In genomic region chr4:110494371-110494770, GRCm38 (mm10) we compare ENCODE assay signal across 9 mouse cellular contexts.
DNase-seq lines count a peak whose midpoint lies in the region; ATAC-seq and TF ChIP-seq lines count a peak whose summit lies in the region.
"Had no signal": no experiment of that assay in that cellular context is flagged by ENCODE, and none has a peak within 500 bp of the region (broad histone marks: within the 10 kb centered on the region; RNA-seq: fewer than 3 reads in every experiment).

No protein-coding gene starts in this region.

- no peak for DNase-seq in hindbrain, postnatal 0 days (ENCODE audit: low spot score)
- peak; percentile 49 for DNase-seq in thymus, postnatal 4 days
- no peak for DNase-seq in thymus, adult 18-20 months
- DNase-seq in embryonic facial prominence, embryonic 11.5 days (ENCODE audit: low spot score) = peak; percentile 5
- DNase-seq in c-Kit-positive CD71-positive TER-119-positive erythroid progenitor cells, embryonic 14.5 days (ENCODE audit: low spot score) = no peak

- no peaks in the 10 kb centered on the region for H3K4me1 ChIP-seq in hindbrain, postnatal 0 days (ENCODE audit: insufficient read depth, low read length)
- H3K4me1 ChIP-seq in hindbrain, embryonic 13.5 days (replicated peaks) = no peaks in the 10 kb centered on the region
- no peaks in the 10 kb centered on the region for H3K4me1 ChIP-seq in embryonic facial prominence, embryonic 11.5 days (ENCODE audit: control insufficient read depth, insufficient read depth, low read length)
- H3K4me1 ChIP-seq: heart, embryonic 15.5 days; megakaryocyte, embryonic 14.5 days had no signal

- no peak overlapping the region for H3K4me3 ChIP-seq in hindbrain, postnatal 0 days (ENCODE audit: low read length)
- no peak overlapping the region for H3K4me3 ChIP-seq in hindbrain, embryonic 13.5 days
- no peak overlapping the region for H3K4me3 ChIP-seq in embryonic facial prominence, embryonic 11.5 days (ENCODE audit: low read depth, low read length)
- H3K4me3 ChIP-seq: heart, embryonic 15.5 days; megakaryocyte, embryonic 14.5 days had no signal

- H3K4me2 ChIP-seq in hindbrain, postnatal 0 days (ENCODE audit: low read depth, low read length) = no peak overlapping the region
- no peak overlapping the region for H3K4me2 ChIP-seq in hindbrain, embryonic 13.5 days
- H3K4me2 ChIP-seq in embryonic facial prominence, embryonic 11.5 days (ENCODE audit: low read depth, low read length) = no peak overlapping the region
- H3K4me2 ChIP-seq: heart, embryonic 15.5 days had no signal

- no peaks in the 10 kb centered on the region for H3K27me3 ChIP-seq in hindbrain, postnatal 0 days (ENCODE audit: insufficient read depth, low read length)
- H3K27me3 ChIP-seq in hindbrain, embryonic 13.5 days = no peaks in the 10 kb centered on the region
- no peaks in the 10 kb centered on the region for H3K27me3 ChIP-seq in embryonic facial prominence, embryonic 11.5 days (ENCODE audit: control insufficient read depth, insufficient read depth, low read length)
- H3K27me3 ChIP-seq: heart, embryonic 15.5 days; megakaryocyte, embryonic 14.5 days had no signal

- WGBS in hindbrain, postnatal 0 days = 55% methylated on average over 1 of the region's 1 CpGs
- WGBS in hindbrain, embryonic 13.5 days = 63% methylated on average over 1 of the region's 1 CpGs
- 62% methylated on average over 1 of the region's 1 CpGs for WGBS in embryonic facial prominence, embryonic 11.5 days

- no peaks in the 10 kb centered on the region for H3K36me3 ChIP-seq in hindbrain, postnatal 0 days (ENCODE audit: insufficient read depth, low read length)
- H3K36me3 ChIP-seq in hindbrain, embryonic 13.5 days = no peaks in the 10 kb centered on the region
- H3K36me3 ChIP-seq in embryonic facial prominence, embryonic 11.5 days (replicated peaks; ENCODE audit: control insufficient read depth, insufficient read depth, low read depth, low read length) = no peaks in the 10 kb centered on the region
- H3K36me3 ChIP-seq: heart, embryonic 15.5 days had no signal

- no peak overlapping the region for H3K9ac ChIP-seq in hindbrain, postnatal 0 days (replicated peaks; ENCODE audit: low read length)
- H3K9ac ChIP-seq in hindbrain, embryonic 13.5 days = no peak overlapping the region
- no peak overlapping the region for H3K9ac ChIP-seq in embryonic facial prominence, embryonic 11.5 days (replicated peaks; ENCODE audit: low read length)
- H3K9ac ChIP-seq: heart, embryonic 15.5 days had no signal

- H3K9me3 ChIP-seq in hindbrain, postnatal 0 days (ENCODE audit: low read length) = no peaks in the 10 kb centered on the region
- H3K9me3 ChIP-seq in hindbrain, embryonic 13.5 days = no peaks in the 10 kb centered on the region
- no peaks in the 10 kb centered on the region for H3K9me3 ChIP-seq in embryonic facial prominence, embryonic 11.5 days (replicated peaks; ENCODE audit: control insufficient read depth, low read length)
- H3K9me3 ChIP-seq: heart, embryonic 15.5 days; megakaryocyte, embryonic 14.5 days had no signal

- H3K27ac ChIP-seq in hindbrain, postnatal 0 days = no peak overlapping the region
- H3K27ac ChIP-seq in hindbrain, embryonic 13.5 days = no peak overlapping the region
- H3K27ac ChIP-seq in embryonic facial prominence, embryonic 11.5 days (replicated peaks; ENCODE audit: low read depth, low read length) = no peak overlapping the region
- H3K27ac ChIP-seq: heart, embryonic 15.5 days had no signal

- ATAC-seq in hindbrain, postnatal 0 days = no peak
- no peak for ATAC-seq in hindbrain, embryonic 13.5 days (ENCODE audit: low FRiP score)
- no peak for ATAC-seq in embryonic facial prominence, embryonic 11.5 days (replicated peaks; ENCODE audit: insufficient number of reproducible peaks, low FRiP score, low TSS enrichment, low read depth)
- no peak for ATAC-seq in inflammation-experienced regulatory T-cells, adult 6 months

- TF ChIP-seq CTCF in hindbrain, postnatal 0 days (IDR thresholded peaks at IDR 0.05; ENCODE audit: low read depth) = peak; percentile 36; the same call in 1 of the 2 replicates

Comparison
In these comparisons a context has a peak if more than half of its experiments do, and no peak if none do; other contexts are left out.
1. DNase-seq: peak in thymus, postnatal 4 days (single experiment) and embryonic facial prominence, embryonic 11.5 days (single experiment); none in hindbrain, postnatal 0 days (single experiment), thymus, adult 18-20 months (0 of 2) and c-Kit-positive CD71-positive TER-119-positive erythroid progenitor cells, embryonic 14.5 days (single experiment).